Mouse (Mus musculus): ENCODE results near the gene Nipa2. TPM values are rescaled to one million over a fixed set of nuclear protein-coding genes. Genes with fewer than 3 reads are reported as not detected.

The Nipa2 gene
- total RNA-seq (2021): 10 to 100 TPM; 44.3 to 49.9 TPM
- long read RNA-seq, experiment 1, transcript Nipa2-201 (7 exons, 3,197 nt): major isoform, 11 of 16 reads
- long read RNA-seq, experiment 1, partial matches to known transcripts: 0 of 16 reads
- long read RNA-seq, experiment 1, other reads (novel, unspliced or antisense): 5 of 16 reads
- long read RNA-seq, experiment 2, transcript Nipa2-201 (7 exons, 3,197 nt): major isoform, 20 of 25 reads
- long read RNA-seq, experiment 2, partial matches to known transcripts: 0 of 25 reads
- long read RNA-seq, experiment 2, other reads (novel, unspliced or antisense): 5 of 25 reads

DNA sequence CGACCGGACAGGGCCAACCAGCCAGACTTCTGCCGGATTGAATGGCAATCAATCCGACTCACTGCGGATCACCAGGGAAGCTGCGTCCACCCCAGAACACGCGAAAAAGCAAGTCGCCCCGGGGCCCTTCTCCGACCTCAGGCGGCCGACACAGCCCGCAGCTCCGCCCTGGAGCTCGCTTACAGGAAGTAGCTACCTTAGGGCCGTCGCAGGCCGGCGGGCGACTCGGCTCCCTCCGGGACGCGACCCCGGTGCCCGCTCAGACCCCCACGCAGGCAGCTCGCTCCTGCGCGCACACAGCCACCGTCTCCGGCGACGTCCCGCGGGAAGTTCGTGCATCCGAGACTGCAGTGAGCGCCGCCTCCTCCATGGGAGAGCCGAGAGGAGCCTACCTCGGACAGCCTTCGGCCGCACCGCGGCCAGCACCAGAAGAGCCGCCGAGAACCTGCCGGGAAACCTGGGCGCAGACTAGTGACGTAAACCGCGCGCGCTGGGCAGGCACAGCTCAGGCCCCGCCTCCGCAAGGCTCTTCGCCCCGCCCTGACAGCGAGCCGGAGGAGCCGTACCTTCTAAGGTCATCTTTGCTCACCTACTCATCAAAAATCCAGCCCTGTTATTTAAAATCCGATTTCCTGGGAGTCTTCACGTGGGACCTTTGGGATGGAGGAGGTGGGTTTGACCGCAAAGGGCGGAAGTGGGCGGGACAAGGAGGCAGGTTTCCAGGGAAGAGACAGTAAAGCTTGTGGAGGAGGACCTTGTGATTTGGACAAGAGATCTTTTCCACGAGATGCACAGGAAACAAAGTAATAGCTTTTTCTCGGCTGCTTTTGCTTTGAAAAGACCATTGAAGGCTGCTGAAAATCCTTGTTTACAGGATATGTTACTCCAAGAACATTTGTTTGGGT is at the start of gene Nipa2:
Nipa2 (minus strand) TSS at position 473 of the 905 bp plus-strand sequence.
- TF ChIP-seq CTCF (conservative IDR thresholded peaks at IDR 0.05): peak; percentile 17; the same call in 1 of the 2 replicates
- DNase-seq (ENCODE audit: low spot score in 2 of 2): peak; percentile 90 to 95

GRCm38 (mm10) chr7:56011018-56011333 is 48.7 kb upstream of the Nipa2 start:
- no peak for TF ChIP-seq CTCF (conservative IDR thresholded peaks at IDR 0.05)

More for the DNA sequence above, at the start of gene Nipa2:
- Histone ChIP-seq H3K27ac (peak within 1 kb of the TSS; percentile 88), H3K4me3 (peak within 1 kb of the TSS; percentile 90)

GRCm38 (mm10) chr7:56010318-56011017 is 48.2 kb upstream of the Nipa2 start:
- Histone ChIP-seq H3K4me3 (no peak overlapping the region), H3K27ac (peak overlapping the region; percentile 50)
- no peak for TF ChIP-seq CTCF (conservative IDR thresholded peaks at IDR 0.05)
- DNase-seq (ENCODE audit: low spot score in 2 of 2): no peak

More at GRCm38 (mm10) chr7:56011018-56011333, 48.7 kb upstream of the Nipa2 start:
- DNase-seq (ENCODE audit: low spot score in 2 of 2): no peak
- no peak overlapping the region for H3K4me3 ChIP-seq
- H3K27ac ChIP-seq: peak overlapping the region; percentile 50

DNA sequence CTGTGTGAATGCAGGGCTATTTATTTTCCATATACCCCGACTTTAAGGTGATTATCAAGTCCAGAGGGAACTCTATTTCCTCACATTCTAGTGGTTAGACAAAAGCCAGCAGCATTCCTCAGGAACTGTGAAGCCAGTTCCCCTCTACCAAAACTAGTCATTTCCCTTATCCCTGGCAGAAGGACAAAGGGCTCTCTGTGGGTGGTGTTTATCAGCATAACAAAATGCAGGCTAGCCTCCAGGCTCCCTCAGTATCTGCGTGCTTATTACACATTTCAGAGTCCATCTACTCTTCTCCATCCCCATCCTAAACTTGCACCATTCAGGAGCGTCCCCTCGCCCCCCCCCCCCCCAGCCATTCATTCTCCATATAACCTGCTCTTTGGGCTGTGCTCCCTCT is 36.7 kb upstream of the Nipa2 start:
- no peak overlapping the region for H3K4me3 ChIP-seq
- H3K27ac ChIP-seq: peak overlapping the region; percentile 81
- no peak for TF ChIP-seq CTCF (conservative IDR thresholded peaks at IDR 0.05)
- no peak for DNase-seq (ENCODE audit: low spot score in 2 of 2)

DNA sequence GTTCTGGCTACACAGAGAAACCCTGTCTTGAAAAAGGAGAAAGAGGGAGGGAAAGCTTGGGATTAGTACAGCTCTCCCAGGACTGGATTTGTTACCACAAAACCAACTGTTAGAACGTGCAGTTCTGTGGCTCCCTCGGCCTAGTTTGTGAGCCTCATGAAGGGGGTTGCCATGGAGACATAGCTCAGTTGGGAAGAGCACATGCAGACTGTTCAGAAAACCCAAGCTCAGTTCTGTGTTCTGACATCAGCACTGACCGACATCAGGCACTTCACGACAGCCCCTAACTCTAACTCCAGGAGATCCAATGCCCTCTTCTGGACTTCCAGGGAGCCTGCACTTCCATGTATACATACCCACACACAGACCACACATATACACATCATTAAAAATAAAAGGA is 32.7 kb upstream of the Nipa2 start:
- Histone ChIP-seq H3K27ac (peak overlapping the region; percentile 89), H3K4me3 (no peak overlapping the region)
- peak; percentile 43 for TF ChIP-seq CTCF (conservative IDR thresholded peaks at IDR 0.05)
- DNase-seq (ENCODE audit: low spot score in 2 of 2): peak; percentile 57 to 67

GRCm38 (mm10) chr7:55991858-55992257 is 29.6 kb upstream of the Nipa2 start:
- TF ChIP-seq CTCF (conservative IDR thresholded peaks at IDR 0.05): no peak
- no peak for DNase-seq (ENCODE audit: low spot score in 2 of 2)
- no peak overlapping the region; the same call in 1 of the 2 replicates for H3K27ac ChIP-seq
- no peak overlapping the region for H3K4me3 ChIP-seq

DNA sequence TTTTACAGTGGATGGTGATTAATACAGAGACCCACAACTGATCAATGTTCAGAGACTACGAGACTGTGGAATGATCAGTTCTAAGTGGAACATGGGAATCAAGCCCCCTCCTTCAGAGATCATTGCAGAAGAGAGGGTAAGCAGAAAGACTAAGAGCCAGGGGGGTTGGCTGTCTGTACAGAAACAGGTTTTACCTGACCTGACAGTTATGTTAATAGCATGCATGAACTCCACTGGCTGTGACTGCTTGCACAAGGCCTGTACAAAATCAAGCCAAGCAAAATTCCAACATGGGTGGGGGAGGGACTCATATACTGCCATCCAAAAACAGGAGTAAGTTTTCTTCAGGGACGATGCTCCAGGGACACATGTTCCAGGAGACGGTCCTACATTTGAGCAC is 28.9 kb upstream of the Nipa2 start:
- Histone ChIP-seq H3K27ac (no peak overlapping the region), H3K4me3 (no peak overlapping the region)
- no peak for TF ChIP-seq CTCF (conservative IDR thresholded peaks at IDR 0.05)
- DNase-seq (ENCODE audit: low spot score in 2 of 2): no peak

DNA sequence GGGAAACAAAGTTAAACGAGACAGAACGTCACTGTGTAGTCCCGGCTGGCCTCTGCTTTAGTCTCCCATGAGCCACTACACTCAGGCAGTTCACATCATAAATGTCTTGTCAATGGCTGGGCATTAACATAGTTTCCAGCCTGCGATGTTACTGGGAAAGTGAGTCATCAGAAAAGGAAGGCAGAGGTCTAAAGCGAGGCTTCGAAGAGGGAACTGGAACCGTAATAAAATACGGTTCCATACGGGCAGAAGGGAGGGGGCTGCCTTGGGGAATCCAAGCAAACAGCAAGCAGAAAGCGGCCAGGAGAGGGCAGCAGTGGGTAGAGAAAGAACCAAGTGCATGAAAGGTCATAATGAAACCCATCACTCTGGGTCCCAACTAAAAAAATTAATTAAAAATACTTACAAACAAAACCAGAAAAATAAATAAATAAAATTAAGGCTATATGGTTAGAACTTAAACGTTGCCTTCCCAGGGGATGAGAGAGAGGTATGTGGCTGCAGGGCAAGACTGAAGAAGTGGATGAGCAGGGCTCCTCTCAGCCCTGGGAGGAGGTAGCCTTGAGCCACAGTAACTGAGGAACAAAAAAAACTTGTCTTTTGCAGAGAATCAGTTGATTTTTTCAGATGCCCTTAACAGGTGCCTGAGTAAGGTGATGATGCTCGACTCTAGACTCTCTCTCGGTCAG is 24.4 kb upstream of the Nipa2 start:
- peak overlapping the region; percentile 37; the same call in 1 of the 2 replicates for H3K4me3 ChIP-seq
- H3K27ac ChIP-seq: peak overlapping the region; percentile 56
- peak; percentile 72 to 87 for DNase-seq (ENCODE audit: low spot score in 2 of 2)
- TF ChIP-seq CTCF (conservative IDR thresholded peaks at IDR 0.05): peak; percentile 92

DNA sequence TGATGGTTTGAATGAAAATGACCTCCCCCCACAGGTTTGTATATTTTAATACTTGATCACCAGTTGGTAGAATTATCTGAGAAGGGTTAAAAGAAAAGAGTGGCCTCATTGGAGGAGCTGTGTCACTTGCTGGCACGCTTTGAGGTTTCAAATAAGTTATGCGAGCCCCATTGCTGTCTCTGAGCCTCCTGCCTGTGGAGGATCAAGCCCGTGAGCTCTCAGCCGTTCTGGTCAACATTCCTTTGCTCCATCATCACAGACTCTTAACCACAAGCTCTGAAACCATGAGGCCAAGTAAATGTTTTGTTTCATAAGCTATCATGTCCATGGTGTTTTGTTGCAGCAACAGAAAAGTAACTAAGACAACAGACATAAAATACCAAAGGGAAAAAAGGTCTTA is 22.5 kb upstream of the Nipa2 start:
- H3K4me3 ChIP-seq: no peak overlapping the region
- H3K27ac ChIP-seq: no peak overlapping the region
- DNase-seq (ENCODE audit: low spot score in 2 of 2): no peak
- no peak for TF ChIP-seq CTCF (conservative IDR thresholded peaks at IDR 0.05)

- no peak for DNase-seq (ENCODE audit: low spot score in 2 of 2)
- H3K27ac ChIP-seq: no peak overlapping the region
- no peak overlapping the region for H3K4me3 ChIP-seq
- no peak for TF ChIP-seq CTCF (conservative IDR thresholded peaks at IDR 0.05)
Measured at GRCm38 (mm10) chr7:55983107-55983506, 20.8 kb upstream of the Nipa2 start.

DNA sequence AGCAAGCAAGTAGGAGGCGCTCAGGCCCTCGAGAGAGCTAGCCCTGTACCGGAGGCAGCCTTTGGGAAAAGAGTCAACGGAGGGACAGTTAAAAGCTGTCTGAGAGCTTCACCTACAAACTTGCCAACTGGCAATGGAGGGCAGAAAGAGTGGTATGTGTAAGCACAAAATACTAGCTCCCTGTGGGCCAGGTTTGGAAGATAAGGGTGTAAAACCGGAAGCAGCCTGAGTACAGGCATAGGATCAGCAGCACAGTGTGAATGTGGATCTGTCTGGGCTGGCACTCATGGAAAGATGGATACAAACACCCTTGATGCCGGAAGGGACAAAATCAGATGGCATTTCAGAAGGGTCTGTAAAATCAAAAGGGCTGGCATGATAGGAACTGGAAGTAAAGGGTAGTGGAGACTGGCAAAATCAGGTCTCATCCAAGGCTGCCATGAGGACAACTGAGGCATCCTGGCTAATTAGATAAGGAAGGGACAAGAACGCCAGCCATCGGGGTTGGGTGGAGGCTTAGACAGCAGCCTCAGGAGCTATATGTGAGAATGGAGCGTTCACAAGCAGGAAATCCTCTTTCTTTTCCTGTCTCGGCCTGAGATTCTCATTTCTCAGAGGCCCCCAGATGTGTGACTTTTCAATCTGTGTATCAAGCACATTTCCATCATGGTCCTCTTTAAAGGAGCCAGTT is 19.9 kb upstream of the Nipa2 start:
- H3K4me3 ChIP-seq: no peak overlapping the region
- TF ChIP-seq CTCF (conservative IDR thresholded peaks at IDR 0.05): no peak
- no peak for DNase-seq (ENCODE audit: low spot score in 2 of 2)
- no peak overlapping the region for H3K27ac ChIP-seq

GRCm38 (mm10) chr7:55981511-55981910 is 19.2 kb upstream of the Nipa2 start:
- TF ChIP-seq CTCF (conservative IDR thresholded peaks at IDR 0.05): no peak
- Histone ChIP-seq H3K4me3 (no peak overlapping the region), H3K27ac (no peak overlapping the region)
- DNase-seq (ENCODE audit: low spot score in 2 of 2): no peak
